Mouse (Mus musculus): Measurements from ENCODE around the gene Fbxo9.

DNA sequence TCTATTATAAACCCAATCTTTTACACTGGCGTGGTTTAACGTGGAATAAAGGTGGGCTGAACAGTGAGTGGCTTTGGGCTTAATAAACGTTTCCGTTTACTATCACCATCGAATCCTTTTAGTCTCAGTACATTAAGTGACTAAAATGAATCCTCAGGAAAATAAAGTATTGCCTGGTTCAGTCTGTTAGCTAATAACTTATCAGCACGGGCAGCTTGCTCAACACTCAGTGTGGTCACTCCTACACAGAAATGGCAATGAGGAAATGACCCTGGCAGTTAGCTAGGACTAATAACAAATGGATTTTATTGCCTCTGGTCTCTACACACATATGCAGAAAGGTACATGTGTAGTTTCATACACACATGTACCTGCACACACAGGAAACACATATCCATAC lies 3.9 kb downstream of the Fbxo9 start:
- TF ChIP-seq CTCF (IDR thresholded peaks at IDR 0.05; ENCODE audit: low read depth) (no peak), EP300 (optimal IDR thresholded peaks at IDR 0.05) (no peak)
